Mouse (Mus musculus) thymus, adult 2 months (tissue): ENCODE data around the gene Cnnm1.

Experiments used
- CTCF ChIP-seq: fragments of 200-500 bp; IDR thresholded peaks from 2 replicates; pipeline ENCODE4 v1.5.1; 2012; ENCODE audit warnings: mild to moderate bottlenecking, control low read depth, low read length, moderate library complexity, borderline replicate concordance; ENCODE audit not compliant: control insufficient read depth, poor library complexity, insufficient read depth; ENCODE audit errors: extremely low read depth
- POLR2A ChIP-seq: fragments of 200-500 bp; IDR thresholded peaks from 2 replicates; pipeline ENCODE4 v1.6.1; 2012; ENCODE audit warnings: mild to moderate bottlenecking, low read length, control low read depth, moderate library complexity; ENCODE audit not compliant: control insufficient read depth, poor library complexity, insufficient read depth; ENCODE audit errors: extremely low read depth

- TF ChIP-seq POLR2A: no peak
- no peak for TF ChIP-seq CTCF
Measured at GRCm38 (mm10) chr19:43427446-43428224, 12.6 kb upstream of the Cnnm1 start.
